Mouse (Mus musculus): Measurements from ENCODE around the gene Mrgbp. TPM values are rescaled to one million over a fixed set of nuclear protein-coding genes. Genes with fewer than 3 reads are reported as not detected.
A peak's percentile ranks its signal among the peaks of the same experiment; 100 is the strongest.

The Mrgbp gene
- polyA plus RNA-seq, 1 experiment: 30.8 TPM

DNA sequence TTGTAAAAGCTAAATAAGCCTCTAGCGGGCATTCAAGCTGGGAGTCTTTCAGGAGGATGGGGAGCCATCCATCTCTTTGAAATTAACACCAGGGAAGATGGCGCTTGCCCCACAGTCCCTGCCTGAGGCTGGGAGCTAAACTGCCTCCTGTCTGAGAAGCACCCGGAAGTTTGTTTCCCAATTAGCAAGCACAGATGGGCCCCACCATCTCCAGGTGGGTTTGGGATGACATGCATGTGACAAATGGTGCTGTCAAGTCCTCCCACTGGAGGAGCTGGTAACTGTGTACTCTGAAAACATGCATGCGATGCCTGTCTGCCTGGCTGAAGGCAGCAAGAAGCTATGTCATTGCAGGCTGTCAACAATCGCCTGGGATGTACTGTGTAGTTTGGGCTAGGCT is 17.3 kb upstream of the Mrgbp start:
- Histone ChIP-seq H3K4me1 (ENCODE audit: control insufficient read depth, insufficient read depth, insufficient read length) (no peaks in the 10 kb centered on the region), H3K27ac (ENCODE audit: insufficient read depth, low read length) (no peak overlapping the region), H3K27me3 (ENCODE audit: control insufficient read depth, insufficient read depth, low read length) (no peaks in the 10 kb centered on the region), H3K36me3 (ENCODE audit: control insufficient read depth, insufficient read depth, low read length) (no peaks in the 10 kb centered on the region), H3K4me3 (ENCODE audit: extremely low read depth, insufficient read depth, insufficient read length) (no peak overlapping the region)
- DNase-seq (ENCODE audit: low read depth in 1 of 2, low spot score in 2 of 2): no peak
- 73% methylated on average over 5 of the region's 5 CpGs for WGBS
- TF ChIP-seq POLR2A (IDR thresholded peaks at IDR 0.05; ENCODE audit: low read depth, low read length) (no peak), CTCF (IDR thresholded peaks at IDR 0.05; ENCODE audit: extremely low read depth, insufficient read depth, insufficient read length, insufficient replicate concordance) (no peak)

DNA sequence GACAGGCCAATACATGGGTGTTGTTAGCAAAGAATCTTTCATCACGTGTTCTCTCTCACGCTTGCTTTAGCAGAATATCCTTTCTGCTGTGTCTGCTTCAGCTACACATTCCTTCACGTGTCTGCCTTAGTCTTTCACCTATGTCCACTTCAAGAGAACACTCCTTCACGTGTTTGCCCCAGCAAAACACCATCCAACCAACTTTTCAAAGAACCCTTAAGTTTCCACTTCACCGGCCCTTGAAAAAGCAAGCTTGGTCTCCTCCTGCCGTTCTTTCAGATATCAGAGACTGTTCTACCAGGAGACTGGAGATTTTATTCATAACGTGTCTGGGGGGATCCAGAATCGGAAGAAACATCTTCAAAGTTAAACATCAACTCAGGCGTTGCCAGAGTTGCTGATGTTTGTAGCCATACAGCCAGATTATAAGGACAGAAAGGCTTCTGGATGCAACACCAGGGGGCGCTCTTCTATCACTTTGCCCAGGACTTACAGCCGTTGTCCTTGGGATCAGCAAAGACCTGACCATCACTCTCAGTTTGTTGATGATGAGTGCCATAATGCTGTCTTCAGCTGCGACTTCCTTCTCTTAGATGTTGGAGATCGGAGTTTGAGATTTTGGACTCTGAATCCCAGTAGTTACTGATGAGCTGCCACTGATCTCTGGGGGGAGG is 14.7 kb upstream of the Mrgbp start:
- peak; percentile 45 to 51 for DNase-seq (ENCODE audit: low read depth in 1 of 2, low spot score in 2 of 2)
- H3K4me1 ChIP-seq (ENCODE audit: control insufficient read depth, insufficient read depth, insufficient read length): no peaks in the 10 kb centered on the region
- no peak for TF ChIP-seq POLR2A (IDR thresholded peaks at IDR 0.05; ENCODE audit: low read depth, low read length)
- TF ChIP-seq CTCF (IDR thresholded peaks at IDR 0.05; ENCODE audit: extremely low read depth, insufficient read depth, insufficient read length, insufficient replicate concordance): peak; percentile 74; the same call in 1 of the 2 replicates
- H3K36me3 ChIP-seq (ENCODE audit: control insufficient read depth, insufficient read depth, low read length): no peaks in the 10 kb centered on the region
- 36% methylated on average over 13 of the region's 13 CpGs for WGBS
- H3K27me3 ChIP-seq (ENCODE audit: control insufficient read depth, insufficient read depth, low read length): 0 out of 2 replicates have a peak, but pooled peaks cover under 1% of the 10 kb centered on the region
- no peak overlapping the region for H3K27ac ChIP-seq (ENCODE audit: insufficient read depth, low read length)
- no peak overlapping the region for H3K4me3 ChIP-seq (ENCODE audit: extremely low read depth, insufficient read depth, insufficient read length)

DNA sequence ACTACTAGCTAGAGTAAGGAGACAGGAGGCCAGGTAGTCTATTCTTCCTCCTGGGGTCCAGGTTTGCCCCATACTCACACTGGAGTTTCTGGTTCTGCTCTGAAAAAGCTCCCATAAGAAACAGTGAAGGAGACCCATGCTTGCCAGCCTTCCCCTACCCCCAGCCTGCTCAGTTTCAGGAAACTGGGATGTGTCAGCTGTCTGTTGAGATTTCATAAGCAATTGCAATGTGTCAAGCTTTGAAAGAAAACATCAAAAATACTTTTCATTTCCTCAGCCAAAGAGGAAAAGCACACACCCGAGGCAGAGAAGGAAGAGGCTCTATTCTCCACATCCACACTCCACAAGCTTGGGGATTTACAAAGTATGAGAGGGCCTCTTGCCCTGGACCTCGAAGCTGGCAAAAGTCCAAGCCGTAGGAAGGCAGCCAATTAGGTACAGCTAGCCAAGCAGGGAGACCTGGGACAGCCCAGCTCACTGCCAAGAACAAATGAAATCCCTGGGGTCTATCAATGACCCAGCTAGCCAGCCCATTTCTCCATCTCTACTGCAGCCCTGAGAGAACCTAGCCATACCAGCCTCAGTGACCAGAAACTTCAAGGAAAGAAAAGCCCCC is 12.0 kb upstream of the Mrgbp start:
- WGBS: 30% methylated on average over 3 of the region's 3 CpGs
- no peak for DNase-seq (ENCODE audit: low read depth in 1 of 2, low spot score in 2 of 2)

DNA sequence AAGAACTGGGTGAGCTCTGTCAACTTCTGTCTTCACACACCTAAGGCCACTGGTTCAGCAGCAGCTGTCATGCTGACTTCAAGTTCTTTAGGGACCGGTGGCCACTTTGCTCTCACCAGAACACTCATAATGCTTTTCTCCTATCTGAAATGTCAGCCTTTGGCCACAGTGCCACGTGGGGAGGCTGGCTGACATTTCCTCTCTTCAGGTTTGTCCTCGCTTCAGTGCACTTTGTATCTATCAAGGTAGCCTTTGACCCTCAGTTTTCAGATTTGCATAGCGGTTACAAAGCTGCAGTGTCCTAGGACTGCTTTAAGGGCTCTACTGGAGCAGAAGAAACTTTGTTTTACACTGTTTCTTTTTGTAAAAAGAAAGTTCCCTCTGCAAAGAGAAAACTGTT is 4.6 kb upstream of the Mrgbp start:
- no peaks in the 10 kb centered on the region for H3K4me1 ChIP-seq (ENCODE audit: control insufficient read depth, insufficient read depth, insufficient read length)
- TF ChIP-seq POLR2A (IDR thresholded peaks at IDR 0.05; ENCODE audit: low read depth, low read length) (no peak), CTCF (IDR thresholded peaks at IDR 0.05; ENCODE audit: extremely low read depth, insufficient read depth, insufficient read length, insufficient replicate concordance) (no peak)
- no peak overlapping the region for H3K4me3 ChIP-seq (ENCODE audit: extremely low read depth, insufficient read depth, insufficient read length)
- DNase-seq (ENCODE audit: low read depth in 1 of 2, low spot score in 2 of 2): no peak
- no peaks in the 10 kb centered on the region for H3K36me3 ChIP-seq (ENCODE audit: control insufficient read depth, insufficient read depth, low read length)
- H3K27me3 ChIP-seq (ENCODE audit: control insufficient read depth, insufficient read depth, low read length): 0 out of 2 replicates have a peak, but pooled peaks cover under 1% of the 10 kb centered on the region
- WGBS: 49% methylated on average over 4 of the region's 4 CpGs
- no peak overlapping the region for H3K27ac ChIP-seq (ENCODE audit: insufficient read depth, low read length)

More for the DNA sequence above, 12.0 kb upstream of the Mrgbp start:
- H3K4me3 ChIP-seq (ENCODE audit: extremely low read depth, insufficient read depth, insufficient read length): no peak overlapping the region
- H3K36me3 ChIP-seq (ENCODE audit: control insufficient read depth, insufficient read depth, low read length): no peaks in the 10 kb centered on the region
- TF ChIP-seq CTCF (IDR thresholded peaks at IDR 0.05; ENCODE audit: extremely low read depth, insufficient read depth, insufficient read length, insufficient replicate concordance): no peak
- TF ChIP-seq POLR2A (IDR thresholded peaks at IDR 0.05; ENCODE audit: low read depth, low read length): no peak
- no peaks in the 10 kb centered on the region for H3K4me1 ChIP-seq (ENCODE audit: control insufficient read depth, insufficient read depth, insufficient read length)
- H3K27me3 ChIP-seq (ENCODE audit: control insufficient read depth, insufficient read depth, low read length): 0 out of 2 replicates have a peak, but pooled peaks cover 2% of the 10 kb centered on the region
- no peak overlapping the region for H3K27ac ChIP-seq (ENCODE audit: insufficient read depth, low read length)

DNA sequence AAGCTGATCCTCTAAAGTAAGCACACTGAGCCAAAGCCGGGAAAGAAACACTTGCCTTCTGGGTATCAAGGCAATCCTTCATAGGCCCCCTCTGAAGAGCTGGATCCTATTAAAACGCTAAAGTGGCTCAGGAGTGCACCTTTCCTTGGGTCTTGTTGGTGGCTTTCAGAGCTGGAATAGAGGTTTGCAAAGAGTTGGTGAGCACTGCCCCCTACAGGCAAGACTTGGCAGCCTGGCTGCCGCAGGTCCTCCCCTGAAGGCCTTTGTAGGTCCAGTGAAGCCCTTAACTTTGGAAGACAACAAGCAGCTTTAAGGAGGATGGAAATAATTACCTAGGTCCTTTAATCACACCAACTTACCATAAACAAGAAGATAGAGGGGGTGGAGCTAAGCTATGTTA is 2.4 kb upstream of the Mrgbp start:
- Histone ChIP-seq H3K4me1 (ENCODE audit: control insufficient read depth, insufficient read depth, insufficient read length) (peaks cover 6% of the 10 kb centered on the region; the same call in 1 of the 2 replicates), H3K36me3 (ENCODE audit: control insufficient read depth, insufficient read depth, low read length) (no peaks in the 10 kb centered on the region), H3K27me3 (ENCODE audit: control insufficient read depth, insufficient read depth, low read length) (no peaks in the 10 kb centered on the region), H3K4me3 (ENCODE audit: extremely low read depth, insufficient read depth, insufficient read length) (no peak overlapping the region), H3K27ac (ENCODE audit: insufficient read depth, low read length) (no peak overlapping the region)
- 9% methylated on average over 3 of the region's 3 CpGs for WGBS
- DNase-seq (ENCODE audit: low read depth in 1 of 2, low spot score in 2 of 2): peak in 1 of 2 experiments; percentile 66
- TF ChIP-seq CTCF (IDR thresholded peaks at IDR 0.05; ENCODE audit: extremely low read depth, insufficient read depth, insufficient read length, insufficient replicate concordance) (peak; percentile 95), POLR2A (IDR thresholded peaks at IDR 0.05; ENCODE audit: low read depth, low read length) (no peak)

DNA sequence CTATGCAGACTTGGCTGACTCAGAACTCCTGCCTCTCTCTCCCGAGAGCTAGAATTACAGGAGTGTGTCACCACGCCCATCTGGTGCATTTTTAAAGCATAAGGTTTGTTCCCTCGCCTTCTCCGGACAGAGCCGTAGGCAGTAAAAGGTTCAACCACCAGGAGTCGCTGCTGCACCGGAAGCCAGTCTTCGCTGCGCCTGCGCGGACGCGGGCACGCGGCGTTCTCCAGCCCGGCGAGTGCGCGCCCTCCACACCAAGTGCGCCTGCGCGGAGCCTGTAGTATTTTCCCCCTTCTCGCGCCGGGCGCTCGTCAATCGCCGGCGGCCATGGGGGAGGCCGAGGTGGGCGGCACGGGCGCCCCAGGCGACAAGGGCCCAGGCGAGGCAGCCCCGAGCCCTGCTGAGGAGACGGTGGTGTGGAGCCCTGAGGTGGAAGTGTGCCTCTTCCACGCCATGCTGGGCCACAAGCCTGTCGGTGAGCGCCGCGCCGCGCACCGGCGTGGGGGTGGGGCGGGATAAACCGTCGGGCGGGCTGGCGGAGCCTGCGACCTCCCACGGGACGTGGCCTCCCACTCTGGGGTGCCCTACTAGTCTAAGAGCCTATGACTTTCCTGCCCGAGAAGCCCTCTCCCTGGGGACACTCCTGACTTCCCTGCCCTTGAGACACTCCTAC is 1.5 kb downstream of the Mrgbp start:
- WGBS: under 1% methylated on average over 52 of the region's 57 CpGs
- peaks cover 14% of the 10 kb centered on the region for H3K36me3 ChIP-seq (ENCODE audit: control insufficient read depth, insufficient read depth, low read length)
- TF ChIP-seq CTCF (IDR thresholded peaks at IDR 0.05; ENCODE audit: extremely low read depth, insufficient read depth, insufficient read length, insufficient replicate concordance) (peak; percentile 95), POLR2A (IDR thresholded peaks at IDR 0.05; ENCODE audit: low read depth, low read length) (0 out of 2 replicates have a peak, but pooled peaks have one; percentile 32)
- H3K27me3 ChIP-seq (ENCODE audit: control insufficient read depth, insufficient read depth, low read length): no peaks in the 10 kb centered on the region
- H3K4me1 ChIP-seq (ENCODE audit: control insufficient read depth, insufficient read depth, insufficient read length): peaks cover 7% of the 10 kb centered on the region; the same call in 1 of the 2 replicates
- H3K27ac ChIP-seq (ENCODE audit: insufficient read depth, low read length): peak overlapping the region; percentile 82
- H3K4me3 ChIP-seq (ENCODE audit: extremely low read depth, insufficient read depth, insufficient read length): peak overlapping the region; percentile 93
- DNase-seq (ENCODE audit: low read depth in 1 of 2, low spot score in 2 of 2): peak; percentile 85 to 97
